Comparison of ENCODE assay signal across 11 mouse cellular contexts in the genomic region with DNA sequence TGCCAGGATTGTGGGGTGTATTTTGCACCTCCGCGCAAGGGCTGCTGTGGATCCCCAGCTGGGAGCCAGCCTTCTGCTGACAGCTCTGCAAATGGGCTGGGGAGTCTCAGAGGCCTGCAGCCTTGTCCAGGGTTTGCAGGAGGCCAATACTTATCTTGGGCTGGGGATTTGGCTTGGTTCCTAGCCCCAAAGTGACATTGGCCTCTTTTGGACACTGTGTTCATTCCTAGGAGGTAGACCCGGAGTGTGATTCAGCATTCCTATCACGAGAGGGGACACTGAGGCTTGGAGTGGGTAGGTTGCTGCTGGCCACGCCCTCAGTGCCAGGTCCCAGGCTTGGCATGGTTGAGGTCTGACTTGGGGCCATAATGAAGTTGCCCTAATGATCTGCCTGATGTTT.
A peak's percentile ranks its signal among the peaks of the same experiment; 100 is the strongest.
DNase-seq lines count a peak whose midpoint lies in the region; ATAC-seq and TF ChIP-seq lines count a peak whose summit lies in the region.
"Had no signal": no experiment of that assay in that cellular context is flagged by ENCODE, and none has a peak within 500 bp of the region (broad histone marks: within the 10 kb centered on the region; RNA-seq: fewer than 3 reads in every experiment).

No protein-coding gene starts in this region.

- peaks cover 11% of the 10 kb centered on the region for H3K4me1 ChIP-seq in heart, embryonic 11.5 days (ENCODE audit: control insufficient read depth, insufficient read depth, low read length)
- H3K4me1 ChIP-seq in lung, embryonic 14.5 days (ENCODE audit: insufficient read depth) = peaks cover 19% of the 10 kb centered on the region
- H3K4me1 ChIP-seq in heart, embryonic 15.5 days (replicated peaks) = peaks cover 49% of the 10 kb centered on the region
- H3K4me1 ChIP-seq: liver, embryonic 15.5 days had no signal

- WGBS in heart, embryonic 11.5 days (ENCODE audit: insufficient replicate concordance) = 72% methylated on average over 5 of the region's 5 CpGs
- 63% methylated on average over 5 of the region's 5 CpGs for WGBS in lung, embryonic 14.5 days
- WGBS in heart, embryonic 15.5 days = 54% methylated on average over 5 of the region's 5 CpGs

- peak; percentile 50 for DNase-seq in heart, adult 8-10 months (ENCODE audit: low spot score)
- DNase-seq in lung, embryonic 14.5 days = peak; percentile 55
- DNase-seq in lung, postnatal 36 days = no peak
- DNase-seq in heart, postnatal 36 days = peak; percentile 38
- no peak for DNase-seq in B cell, adult 2 months
- DNase-seq: cerebellum, adult 9-11 months; forebrain, postnatal 0 days had no signal

- H3K9ac ChIP-seq in heart, embryonic 11.5 days (ENCODE audit: low read depth, low read length) = no peak overlapping the region
- H3K9ac ChIP-seq in lung, embryonic 14.5 days = no peak overlapping the region
- no peak overlapping the region for H3K9ac ChIP-seq in heart, embryonic 15.5 days
- H3K9ac ChIP-seq: forebrain, postnatal 0 days; liver, embryonic 15.5 days had no signal

- no peak overlapping the region for H3K4me3 ChIP-seq in heart, embryonic 11.5 days (ENCODE audit: low read depth, low read length)
- no peak overlapping the region for H3K4me3 ChIP-seq in lung, embryonic 14.5 days (ENCODE audit: low read depth, low read length)
- no peak overlapping the region for H3K4me3 ChIP-seq in heart, embryonic 15.5 days
- H3K4me3 ChIP-seq: liver, embryonic 15.5 days had no signal

- H3K27ac ChIP-seq in heart, embryonic 11.5 days (ENCODE audit: low read depth, low read length) = no peak overlapping the region
- H3K27ac ChIP-seq in lung, embryonic 14.5 days (ENCODE audit: low read depth) = no peak overlapping the region
- H3K27ac ChIP-seq in heart, embryonic 15.5 days = no peak overlapping the region
- H3K27ac ChIP-seq: liver, embryonic 15.5 days had no signal

- intact Hi-C loops in heart, postnatal 36 days (cut with DNase I) = loop anchor here (5.0 kb wide), 1 partner anchor 101 kb away; no protein-coding TSS in a partner anchor

- H3K9me3 ChIP-seq in heart, embryonic 11.5 days (replicated peaks; ENCODE audit: control insufficient read depth, low read length) = no peaks in the 10 kb centered on the region
- H3K9me3 ChIP-seq in lung, embryonic 14.5 days (ENCODE audit: low read depth, low read length) = no peaks in the 10 kb centered on the region
- no peaks in the 10 kb centered on the region for H3K9me3 ChIP-seq in heart, embryonic 15.5 days (replicated peaks)
- H3K9me3 ChIP-seq: liver, embryonic 15.5 days had no signal

- H3K4me2 ChIP-seq in heart, embryonic 11.5 days = no peak overlapping the region
- H3K4me2 ChIP-seq in lung, embryonic 14.5 days = no peak overlapping the region
- no peak overlapping the region for H3K4me2 ChIP-seq in heart, embryonic 15.5 days
- H3K4me2 ChIP-seq: liver, embryonic 15.5 days had no signal

- H3K27me3 ChIP-seq in heart, embryonic 11.5 days (ENCODE audit: control insufficient read depth, insufficient read depth, low read length) = peaks cover 11% of the 10 kb centered on the region
- no peaks in the 10 kb centered on the region for H3K27me3 ChIP-seq in lung, embryonic 14.5 days (ENCODE audit: insufficient read depth, low read length)
- peaks cover 7% of the 10 kb centered on the region for H3K27me3 ChIP-seq in heart, embryonic 15.5 days
- H3K27me3 ChIP-seq: liver, embryonic 15.5 days had no signal

- no peaks in the 10 kb centered on the region for H3K36me3 ChIP-seq in heart, embryonic 11.5 days (ENCODE audit: control insufficient read depth, insufficient read depth, low read length)
- no peaks in the 10 kb centered on the region for H3K36me3 ChIP-seq in lung, embryonic 14.5 days (ENCODE audit: insufficient read depth)
- no peaks in the 10 kb centered on the region for H3K36me3 ChIP-seq in heart, embryonic 15.5 days
- H3K36me3 ChIP-seq: liver, embryonic 15.5 days had no signal

- no peak for ATAC-seq in heart, embryonic 11.5 days (replicated peaks; ENCODE audit: insufficient number of reproducible peaks, low FRiP score, low TSS enrichment)
- ATAC-seq in lung, embryonic 14.5 days (ENCODE audit: insufficient read depth) = no peak
- 0 out of 2 replicates have a peak, but pooled peaks have one; percentile 28 for ATAC-seq in heart, embryonic 15.5 days (replicated peaks; ENCODE audit: insufficient number of reproducible peaks, insufficient read depth, low FRiP score, low read depth)
- ATAC-seq: intestine, embryonic 16.5 days had no signal

- TF ChIP-seq CTCF in lung, embryonic 14.5 days (IDR thresholded peaks at IDR 0.05; ENCODE audit: low read depth) = no peak

Comparison
In these comparisons a context has a peak if more than half of its experiments do, and no peak if none do; other contexts are left out.
1. DNase-seq: peak in heart, adult 8-10 months (single experiment), lung, embryonic 14.5 days (single experiment) and heart, postnatal 36 days (2 of 2); none in lung, postnatal 36 days (single experiment) and B cell, adult 2 months (0 of 2).